Mouse (Mus musculus): ENCODE measurements around the gene Lima1.

Gene Lima1

GRCm38 (mm10) chr15:99736675-99737074, 138.6 kb downstream of the Lima1 start:
- DNase-seq (ENCODE audit: low read depth, low spot score) = no peak

GRCm38 (mm10) chr15:99735631-99736030, 139.6 kb downstream of the Lima1 start:
- no peak for DNase-seq (ENCODE audit: low read depth, low spot score)

- no peak for DNase-seq (ENCODE audit: low read depth, low spot score)
Observed at GRCm38 (mm10) chr15:99733186-99733585, 142.1 kb downstream of the Lima1 start.

GRCm38 (mm10) chr15:99731678-99732077, 143.6 kb downstream of the Lima1 start:
- no peak for DNase-seq (ENCODE audit: low read depth, low spot score)

- DNase-seq (ENCODE audit: low read depth, low spot score) = no peak
Observed at GRCm38 (mm10) chr15:99731167-99731566, 144.1 kb downstream of the Lima1 start.

- DNase-seq (ENCODE audit: low read depth, low spot score) = no peak
Observed at GRCm38 (mm10) chr15:99729056-99729783, 146.0 kb downstream of the Lima1 start.
